Mouse (Mus musculus) megakaryocyte progenitor cell, adult 5-6 weeks (primary cell): ENCODE data around the gene Fndc7. TPM values are rescaled to one million over a fixed set of nuclear protein-coding genes. Genes with fewer than 3 reads are reported as not detected.

Source experiments
- total RNA-seq, 2 experiments: library from RNA; stranded (forward) in 1 of 2; stranded (reverse) in 1 of 2; fragments of 157-497, 149-512 nt in 1 of 2; fragments of 200-1000 nt in 1 of 2; gene quantifications; 2 replicates each; pipeline versions ENCODE4 v1.2.3 to v1.2.4; 2015 to 2017

Fndc7 gene
- total RNA-seq, 2 experiments from 2014 or later: 0.07 to 0.25 TPM

Other genes starting within 250 kb of the Fndc7 start
- gene Clcc1, start 236.1 kb downstream of the Fndc7 start, total RNA-seq (2015): 36.1 and 39.2 TPM in 2 replicates
- gene Clcc1, start 236.1 kb downstream of the Fndc7 start, total RNA-seq (2017): 85.3 and 91.2 TPM in 2 replicates
- gene Gpsm2, start 167.7 kb downstream of the Fndc7 start, total RNA-seq (2015): 7.2 and 11.1 TPM in 2 replicates
- 11.7 and 16.3 TPM in 2 replicates for gene Gpsm2, start 167.7 kb downstream of the Fndc7 start, total RNA-seq (2017)
- 0.10 TPM in 1 of 2 replicates, not detected in the other for gene Aknad1, start 150.3 kb downstream of the Fndc7 start, total RNA-seq (2015)
- gene Aknad1, start 150.3 kb downstream of the Fndc7 start, total RNA-seq (2017): 0.14 TPM in 1 of 2 replicates, not detected in the other
- 28.8 and 36.7 TPM in 2 replicates for gene Stxbp3, start 49.5 kb downstream of the Fndc7 start, total RNA-seq (2015)
- 18.0 and 26.9 TPM in 2 replicates for gene Stxbp3, start 49.5 kb downstream of the Fndc7 start, total RNA-seq (2017)
- 138 and 148 TPM in 2 replicates for gene Prpf38b, start 21.7 kb upstream of the Fndc7 start, total RNA-seq (2015)
- gene Prpf38b, start 21.7 kb upstream of the Fndc7 start, total RNA-seq (2017): 235 and 313 TPM in 2 replicates
- 0.56 TPM in 1 of 2 replicates, not detected in the other for gene Henmt1, start 49.9 kb upstream of the Fndc7 start, total RNA-seq (2015)
- gene Henmt1, start 49.9 kb upstream of the Fndc7 start, total RNA-seq (2017): 0.64 TPM in 1 of 2 replicates, not detected in the other
- gene Gm9857, start 50.4 kb upstream of the Fndc7 start, total RNA-seq (2015): not detected in 2 replicates
- gene Gm9857, start 50.4 kb upstream of the Fndc7 start, total RNA-seq (2017): not detected in 2 replicates
- 26.6 and 27.6 TPM in 2 replicates for gene Fam102b, start 137.6 kb upstream of the Fndc7 start, total RNA-seq (2015)
- 31.1 and 34.7 TPM in 2 replicates for gene Fam102b, start 137.6 kb upstream of the Fndc7 start, total RNA-seq (2017)
- not detected in 2 replicates for gene Slc25a54, start 190.5 kb upstream of the Fndc7 start, total RNA-seq (2015)
- not detected in 2 replicates for gene Slc25a54, start 190.5 kb upstream of the Fndc7 start, total RNA-seq (2017)
- gene Slc25a24, start 233.1 kb upstream of the Fndc7 start, total RNA-seq (2015): 16.1 and 19.0 TPM in 2 replicates
- gene Slc25a24, start 233.1 kb upstream of the Fndc7 start, total RNA-seq (2017): 15.5 and 17.2 TPM in 2 replicates